Mouse (Mus musculus) CH12.LX (cell line): ENCODE data around the gene Fbxw11.

Experiments used
- BHLHE40 ChIP-seq: IDR thresholded peaks from 2 replicates; pipeline ENCODE4 v1.6.1; 2011; ENCODE audit warnings: mild to moderate bottlenecking, low read depth, low read length, improper control_type of control experiment
- CTCF ChIP-seq, 2 experiments: IDR thresholded peaks in 1 of 2; conservative IDR thresholded peaks in 1 of 2; 2 replicates each; pipeline ENCODE4 v1.5.1; 2011 to 2012; ENCODE audit warnings: low read depth in 2 of 2, low read length in 2 of 2, improper control_type of control experiment in 1 of 2, inconsistent platforms in 1 of 2, mild to moderate bottlenecking in 1 of 2, moderate library complexity in 1 of 2
- IRF4 ChIP-seq: IDR thresholded peaks from 2 replicates; pipeline ENCODE4 v1.6.1; 2014; ENCODE audit warnings: low read depth, mild to moderate bottlenecking, inconsistent platforms, low read length, improper control_type of control experiment
- POLR2A ChIP-seq: IDR thresholded peaks from 2 replicates; pipeline ENCODE4 v1.6.1; 2011; ENCODE audit warnings: low read depth, mild to moderate bottlenecking, improper control_type of control experiment, low read length
- ZMIZ1 ChIP-seq: IDR thresholded peaks from 2 replicates; pipeline ENCODE4 v1.6.1; 2012; ENCODE audit warnings: low read depth, mild to moderate bottlenecking, inconsistent platforms, low read length, improper control_type of control experiment

DNA sequence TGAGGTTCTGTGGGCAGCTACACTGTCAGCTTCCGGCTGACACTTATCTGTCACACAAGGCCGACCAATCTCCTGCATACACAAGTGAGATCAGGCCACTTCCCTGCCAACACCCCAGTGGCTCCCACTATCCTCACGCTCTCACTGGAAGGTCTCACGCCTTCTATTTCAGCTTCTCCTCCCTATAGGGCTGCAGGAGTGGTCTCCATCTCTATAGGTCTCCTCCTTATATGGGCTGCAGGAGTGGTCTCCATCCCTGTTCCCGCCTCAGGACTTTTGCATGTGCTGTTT, 110.0 kb downstream of the Fbxw11 start:
- no peak for TF ChIP-seq CTCF (conservative IDR thresholded peaks at IDR 0.05 in 1 of 2, IDR thresholded peaks at IDR 0.05 in 1 of 2; ENCODE audit: low read depth in 2 of 2, low read length in 2 of 2)
- TF ChIP-seq POLR2A = no peak
- no peak for TF ChIP-seq IRF4
- no peak for TF ChIP-seq ZMIZ1
- no peak for TF ChIP-seq BHLHE40
